Comparison of ENCODE assay signal across 17 mouse cellular contexts in genomic region chr10:122735284-122735784, GRCm38 (mm10).
"Had no signal": no experiment of that assay in that cellular context is flagged by ENCODE, and none has a peak within 500 bp of the region (broad histone marks: within the 10 kb centered on the region; RNA-seq: fewer than 3 reads in every experiment).

No protein-coding gene starts in this region.

- H3K4me2 ChIP-seq: liver, embryonic 15.5 days; lung, embryonic 15.5 days; midbrain, embryonic 11.5 days; midbrain, embryonic 13.5 days; midbrain, embryonic 15.5 days; neural tube, embryonic 12.5 days had no signal

- H3K4me1 ChIP-seq: liver, embryonic 15.5 days; lung, embryonic 15.5 days; megakaryocyte, embryonic 14.5 days; midbrain, embryonic 13.5 days; midbrain, embryonic 15.5 days; neural tube, embryonic 12.5 days had no signal

- H3K36me3 ChIP-seq: liver, embryonic 15.5 days; lung, embryonic 15.5 days; midbrain, embryonic 13.5 days; midbrain, embryonic 15.5 days; neural tube, embryonic 12.5 days had no signal

- H3K4me3 ChIP-seq: liver, embryonic 15.5 days; lung, embryonic 15.5 days; megakaryocyte, embryonic 14.5 days; midbrain, embryonic 13.5 days; midbrain, embryonic 15.5 days; neural tube, embryonic 12.5 days had no signal

- H3K27ac ChIP-seq: liver, embryonic 15.5 days; lung, embryonic 15.5 days; midbrain, embryonic 13.5 days; midbrain, embryonic 15.5 days; neural tube, embryonic 12.5 days had no signal

- H3K27me3 ChIP-seq: liver, embryonic 15.5 days; lung, embryonic 15.5 days; megakaryocyte, embryonic 14.5 days; midbrain, embryonic 13.5 days; midbrain, embryonic 15.5 days; neural tube, embryonic 12.5 days had no signal

- H3K9ac ChIP-seq: liver, embryonic 15.5 days; liver, postnatal 0 days; lung, embryonic 15.5 days; midbrain, embryonic 13.5 days; midbrain, embryonic 15.5 days; neural tube, embryonic 12.5 days had no signal

- DNase-seq: liver, postnatal 0 days; lung, adult 2 months; lung, postnatal 14 days; lung, postnatal 36 days; right cerebral cortex, postnatal 14 days; spleen, adult 18-20 months; thymus, adult 18-20 months; thymus, postnatal 14 days; thymus, postnatal 4 days had no signal

- H3K9me3 ChIP-seq: liver, embryonic 15.5 days; lung, embryonic 15.5 days; midbrain, embryonic 13.5 days; midbrain, embryonic 15.5 days; neural tube, embryonic 12.5 days had no signal

- ATAC-seq: liver, postnatal 0 days; lung, postnatal 0 days; midbrain, embryonic 13.5 days; midbrain, embryonic 15.5 days had no signal
